Mouse (Mus musculus) liver (tissue): ENCODE data around the gene Endod1.

Experiments used
- DNase-seq: peaks from one replicate; pipeline ENCODE4 v3.0.0-alpha.2; 2020; ENCODE audit warnings: mixed read lengths

Endod1 gene

DNA sequence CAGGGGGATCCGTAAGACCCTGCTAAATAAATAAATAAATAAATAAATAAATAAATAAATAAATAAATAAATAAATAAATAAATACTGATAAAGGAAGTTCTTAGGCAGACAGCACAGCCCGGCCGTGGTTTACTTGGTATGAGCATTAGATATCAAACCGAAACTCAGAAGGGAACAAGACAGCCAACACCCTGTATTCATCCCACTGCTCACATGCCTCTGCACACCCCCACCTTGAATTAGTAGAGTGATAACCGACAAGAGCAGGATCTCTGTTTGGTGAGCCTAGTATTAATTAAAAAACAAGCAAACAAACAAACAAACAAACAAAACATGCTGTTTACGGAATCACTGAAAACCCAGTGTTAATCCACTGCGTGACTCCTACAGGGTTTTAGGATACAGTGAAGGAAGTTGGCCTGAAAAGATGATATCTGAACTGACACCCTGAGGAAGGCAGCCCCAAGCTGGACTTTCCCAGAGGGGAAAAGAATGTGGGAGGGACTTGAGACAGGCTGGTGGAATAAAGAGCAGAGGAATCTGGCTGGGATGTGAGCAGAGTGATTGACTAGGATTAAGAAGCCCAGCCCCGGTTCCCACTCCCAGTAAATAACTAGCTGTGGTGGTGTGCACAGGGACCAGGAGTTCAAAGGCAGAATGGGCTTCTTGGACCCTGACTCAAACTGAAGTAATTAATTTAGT lies at the start of gene Endod1:
Endod1 (minus strand) TSS at position 155 of the 703 bp plus-strand sequence.
- peak; percentile 66 for DNase-seq

DNA sequence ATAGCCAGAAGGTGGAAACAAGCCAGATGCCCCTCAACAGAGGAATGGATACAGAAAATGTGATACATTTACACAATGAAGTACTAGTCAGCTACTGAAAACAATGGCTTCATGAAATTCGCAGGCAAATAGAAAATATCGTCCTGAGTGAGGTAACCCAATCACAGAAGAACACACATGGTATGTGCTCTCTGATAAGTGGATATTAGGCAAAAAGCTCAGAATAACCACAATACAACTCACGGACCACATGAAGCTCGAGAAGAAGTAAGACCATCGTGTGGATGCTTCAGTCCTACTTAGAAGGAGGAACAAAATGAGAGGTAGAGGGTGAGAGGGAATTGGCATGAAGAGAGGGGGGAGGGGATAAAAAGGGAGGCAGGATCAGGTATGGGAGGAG lies 27.8 kb upstream of the Endod1 start:
- DNase-seq, result no peak

DNA sequence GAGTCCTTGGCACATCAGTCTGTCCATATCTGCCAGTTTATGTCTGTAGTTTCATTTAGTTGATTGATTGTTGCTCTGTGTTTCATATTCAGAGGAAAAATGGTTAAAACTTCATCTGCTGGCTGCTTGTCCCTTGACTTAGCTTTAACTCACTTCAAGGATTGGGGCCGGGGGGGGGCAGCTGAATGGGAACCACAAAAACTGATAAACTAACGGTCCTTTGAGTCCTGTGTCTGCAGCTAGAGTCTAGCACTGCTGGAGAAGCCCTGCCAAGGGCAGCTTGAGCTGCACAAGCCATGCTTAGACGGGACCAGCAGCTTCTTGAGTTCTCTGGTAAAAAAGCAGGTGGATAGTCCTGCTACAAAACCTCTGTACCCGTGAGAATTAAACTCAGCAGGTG lies 26.7 kb upstream of the Endod1 start:
- DNase-seq, result peak; percentile 36

DNA sequence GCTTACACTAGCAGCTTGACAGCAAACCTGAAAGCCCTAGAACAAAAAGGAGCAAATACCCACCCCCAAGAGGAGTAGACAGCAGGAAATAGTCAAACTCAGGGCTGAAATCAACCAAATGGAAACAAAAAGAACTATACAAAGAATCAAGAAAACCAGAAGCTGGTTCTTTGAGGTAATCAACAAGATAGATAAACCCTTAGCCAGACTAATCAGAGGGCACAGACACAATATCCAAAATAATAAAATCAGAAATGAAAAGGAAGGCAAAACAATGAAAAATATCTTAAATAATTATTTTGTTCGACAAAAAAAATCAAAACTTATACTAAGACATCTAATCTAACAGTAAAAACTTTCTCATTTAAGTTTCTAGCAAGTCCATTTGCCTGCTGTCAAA lies 24.7 kb upstream of the Endod1 start:
- no peak for DNase-seq

DNA sequence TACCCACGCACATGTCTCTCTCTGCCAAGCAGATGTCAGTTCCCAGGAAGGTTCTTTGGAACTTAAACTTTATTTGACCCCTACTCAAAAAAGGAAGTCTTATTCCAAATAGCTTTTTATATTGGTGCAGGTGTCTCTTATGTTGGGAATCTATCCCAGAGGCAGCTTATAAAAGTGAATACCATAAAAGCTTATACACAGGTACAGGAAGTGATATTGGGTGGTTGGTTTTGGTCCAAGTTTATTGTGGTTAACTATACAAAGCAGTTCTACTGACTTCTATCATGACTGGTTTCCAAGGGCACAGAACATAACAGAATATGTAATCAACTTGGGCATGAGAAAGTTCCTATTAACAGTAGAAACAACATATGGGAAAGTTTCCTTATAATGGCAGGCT lies 20.8 kb upstream of the Endod1 start:
- no peak for DNase-seq

DNA sequence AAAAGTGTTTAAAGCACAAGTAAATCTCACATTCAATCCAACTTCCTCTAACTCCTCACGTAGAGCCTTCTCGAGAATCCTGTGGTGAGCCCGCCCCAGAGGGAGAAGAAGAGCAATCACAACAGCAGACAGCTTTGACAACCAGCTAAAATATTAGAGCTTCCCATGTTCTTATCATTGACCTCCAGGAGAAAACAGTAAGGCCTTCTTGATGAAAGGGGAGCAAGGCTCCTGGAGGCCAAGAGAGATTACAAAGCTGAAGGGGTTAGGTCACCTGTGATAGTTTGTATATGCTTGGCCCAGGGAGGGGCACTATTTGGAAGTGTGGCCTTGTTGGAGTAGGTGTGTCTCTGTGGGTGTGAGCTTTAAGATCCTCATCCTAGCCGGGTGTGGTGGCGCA lies 19.1 kb upstream of the Endod1 start:
- no peak for DNase-seq

GRCm38 (mm10) chr9:14398946-14399345 lies 17.6 kb upstream of the Endod1 start:
- DNase-seq, result no peak

DNA sequence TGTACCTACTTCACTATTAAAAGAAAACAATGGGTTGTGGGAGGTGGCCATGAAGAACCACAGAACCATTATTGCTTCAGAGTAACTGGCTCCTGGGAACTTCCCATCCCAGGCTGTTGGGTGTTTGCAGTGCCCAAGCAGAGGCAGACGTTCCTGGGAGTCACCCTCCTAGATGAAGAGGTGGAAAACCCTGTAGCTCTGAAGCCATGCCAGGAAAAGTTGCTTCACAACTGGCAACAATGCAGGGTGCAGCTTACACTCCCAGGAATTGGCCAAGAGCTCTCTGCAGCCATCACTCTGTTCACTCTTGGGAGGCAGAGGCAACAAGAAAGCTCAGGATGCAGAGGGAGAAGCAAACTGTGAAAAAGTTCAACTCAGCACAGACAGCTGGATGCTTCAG lies 16.8 kb upstream of the Endod1 start:
- no peak for DNase-seq

DNA sequence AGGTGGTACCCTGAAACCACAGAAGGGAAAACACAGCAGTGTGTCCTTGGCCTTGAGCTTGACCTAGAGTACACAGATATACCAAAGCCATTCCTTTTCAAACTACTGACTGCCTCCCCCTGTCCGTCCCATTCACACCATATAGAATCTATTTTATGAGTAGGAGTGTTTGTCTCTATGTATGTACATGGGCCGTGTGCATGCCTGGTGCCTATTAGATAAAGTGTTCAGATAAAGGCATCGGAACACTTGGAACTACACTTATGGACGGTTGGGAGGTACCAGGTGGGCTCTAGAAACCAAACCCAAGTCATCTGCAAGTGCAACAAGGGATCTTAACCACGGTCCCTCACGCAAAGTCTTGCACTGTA lies 16.1 kb upstream of the Endod1 start:
- DNase-seq, result no peak

GRCm38 (mm10) chr9:14396819-14397448 lies 15.6 kb upstream of the Endod1 start:
- no peak for DNase-seq

DNA sequence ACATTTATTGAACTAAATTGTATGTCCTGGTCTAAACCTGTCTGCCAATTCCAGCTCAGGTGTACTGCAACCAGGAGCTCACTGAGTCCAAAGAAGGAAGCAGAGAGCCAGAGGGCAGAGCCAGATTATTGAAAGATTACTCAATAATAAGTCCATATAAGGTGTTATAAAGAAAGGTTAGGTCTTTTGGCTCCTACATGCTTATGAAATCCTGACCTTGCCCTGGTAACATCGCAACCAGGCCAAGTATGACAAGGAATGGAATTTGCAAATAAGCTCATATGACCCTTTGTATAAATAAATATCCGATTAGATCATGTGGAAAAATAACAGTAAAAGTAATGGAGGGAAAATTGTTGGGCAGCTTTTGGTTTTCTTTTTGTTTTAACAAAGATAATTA lies 14.8 kb upstream of the Endod1 start:
- no peak for DNase-seq

DNA sequence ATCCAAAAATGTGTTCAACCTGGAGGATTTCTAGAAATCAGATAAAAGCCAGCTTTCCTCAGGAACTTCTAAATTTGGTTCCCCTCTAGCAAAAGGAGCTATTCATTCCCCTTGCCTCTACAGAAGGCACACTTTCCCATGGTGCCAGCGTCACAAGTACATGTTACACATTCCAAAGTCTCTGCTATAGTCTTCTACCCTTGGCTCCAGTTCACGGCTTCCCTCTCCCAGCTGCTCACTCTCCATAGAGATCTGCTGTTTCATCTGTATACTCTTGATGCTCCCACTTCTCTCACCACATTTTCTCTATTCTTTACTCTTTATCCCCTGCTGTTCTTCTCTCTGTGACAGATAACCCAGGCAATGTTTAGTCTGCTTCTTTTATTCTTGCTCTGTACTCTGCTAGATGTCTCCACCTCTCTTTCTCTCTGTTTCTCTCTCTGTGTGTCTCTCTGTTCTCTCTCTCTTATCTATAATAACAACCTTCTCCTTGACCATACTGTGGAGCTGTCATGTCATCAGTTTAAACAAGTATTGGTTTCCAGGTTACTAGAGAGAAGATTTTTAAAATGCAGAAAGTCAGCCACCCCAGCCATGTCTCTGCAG lies 13.8 kb upstream of the Endod1 start:
- no peak for DNase-seq

DNA sequence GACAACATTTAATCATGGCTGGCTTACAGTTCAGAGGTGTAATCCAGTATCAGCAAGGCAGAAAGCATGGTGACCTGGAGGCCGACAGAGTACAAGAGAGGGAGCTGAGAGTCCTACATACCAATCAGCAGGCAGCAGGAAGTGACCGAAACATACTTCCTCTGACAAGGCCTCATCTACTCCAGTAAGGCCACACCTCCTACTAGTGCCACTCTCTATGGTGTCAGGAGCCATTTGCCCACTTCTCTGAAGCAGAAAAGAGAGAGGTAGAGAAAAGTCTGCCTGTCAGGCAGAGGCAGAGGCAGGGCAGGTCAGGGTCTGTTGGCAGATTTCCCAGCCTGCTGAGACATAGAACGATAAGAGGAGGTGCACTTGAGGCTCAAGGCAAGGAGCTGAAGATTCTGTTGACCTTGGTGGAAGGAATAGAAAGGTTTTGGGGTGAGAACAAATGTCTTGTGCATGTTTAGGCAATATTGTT lies 10.6 kb upstream of the Endod1 start:
- DNase-seq, result no peak

- DNase-seq, result no peak
Observed at GRCm38 (mm10) chr9:14391286-14391685, 10.0 kb upstream of the Endod1 start.

DNA sequence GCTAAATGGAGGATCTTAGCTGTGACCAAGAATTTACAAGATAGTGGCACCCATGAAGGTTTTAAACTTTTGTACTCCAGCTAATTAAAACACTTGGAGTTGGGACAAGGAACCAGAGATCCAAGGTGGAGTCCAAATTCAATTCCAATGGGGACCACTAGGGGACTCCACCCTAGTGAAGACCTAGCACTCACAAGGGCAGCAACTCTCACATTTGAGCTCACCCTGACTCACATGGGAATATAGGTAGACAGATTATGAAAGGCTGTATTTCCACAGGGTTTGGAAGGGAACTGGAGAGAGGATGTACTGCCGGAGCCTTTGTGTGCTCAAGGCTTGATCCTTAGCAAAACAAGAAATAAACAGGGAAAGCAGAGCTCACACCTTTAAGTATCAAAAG lies 9.0 kb upstream of the Endod1 start:
- DNase-seq, result no peak

DNA sequence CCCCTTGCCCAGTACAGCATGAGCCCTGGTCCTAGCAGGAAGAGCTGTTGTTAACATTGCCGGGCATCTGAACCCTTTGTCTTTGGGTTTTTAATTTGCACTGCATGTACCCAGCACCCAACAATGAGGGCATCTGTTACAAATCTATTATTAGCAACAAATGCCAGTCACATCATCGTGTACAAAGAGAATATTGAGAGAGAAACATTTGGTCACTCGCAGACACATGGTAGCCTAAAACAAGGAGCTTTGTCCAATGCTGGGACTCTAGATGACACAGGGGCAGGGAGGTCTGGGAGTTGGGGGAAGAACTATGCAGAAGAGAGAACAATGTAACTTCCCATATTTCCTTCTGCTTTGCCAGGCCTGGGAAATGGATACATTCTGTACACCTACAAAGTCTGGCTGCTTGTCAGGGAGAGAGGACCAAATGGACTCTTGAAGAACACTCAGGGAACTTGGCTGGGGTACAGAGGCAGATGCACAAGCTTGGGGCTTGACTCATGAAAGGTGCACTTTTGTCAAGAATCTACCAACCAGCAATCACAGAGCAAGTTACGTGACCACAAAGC lies 7.8 kb upstream of the Endod1 start:
- DNase-seq, result no peak

- peak; percentile 53 for DNase-seq
Observed at GRCm38 (mm10) chr9:14388001-14388400, 6.7 kb upstream of the Endod1 start.

- DNase-seq, result peak; percentile 71
Observed at GRCm38 (mm10) chr9:14386831-14387230, 5.5 kb upstream of the Endod1 start.

DNA sequence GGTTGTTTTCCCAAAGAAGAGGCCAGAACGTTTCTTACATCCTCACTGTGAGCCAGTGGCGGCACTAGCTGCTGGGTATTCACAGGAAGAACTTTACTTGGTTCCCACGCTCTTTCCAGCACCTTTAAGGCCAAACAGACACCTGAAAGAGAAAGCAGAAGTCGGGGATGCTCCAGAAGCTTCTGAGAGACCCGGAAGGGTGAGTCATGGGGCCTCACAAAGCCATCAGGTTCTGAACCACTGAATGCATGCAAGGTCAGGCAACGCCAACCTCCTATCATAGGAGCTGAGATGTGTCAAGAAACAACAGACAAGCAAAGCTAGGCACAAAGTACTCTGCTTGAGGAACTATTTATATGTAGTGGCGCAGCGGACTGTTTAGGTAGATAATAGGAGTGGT lies 4.4 kb upstream of the Endod1 start:
- DNase-seq, result no peak

DNA sequence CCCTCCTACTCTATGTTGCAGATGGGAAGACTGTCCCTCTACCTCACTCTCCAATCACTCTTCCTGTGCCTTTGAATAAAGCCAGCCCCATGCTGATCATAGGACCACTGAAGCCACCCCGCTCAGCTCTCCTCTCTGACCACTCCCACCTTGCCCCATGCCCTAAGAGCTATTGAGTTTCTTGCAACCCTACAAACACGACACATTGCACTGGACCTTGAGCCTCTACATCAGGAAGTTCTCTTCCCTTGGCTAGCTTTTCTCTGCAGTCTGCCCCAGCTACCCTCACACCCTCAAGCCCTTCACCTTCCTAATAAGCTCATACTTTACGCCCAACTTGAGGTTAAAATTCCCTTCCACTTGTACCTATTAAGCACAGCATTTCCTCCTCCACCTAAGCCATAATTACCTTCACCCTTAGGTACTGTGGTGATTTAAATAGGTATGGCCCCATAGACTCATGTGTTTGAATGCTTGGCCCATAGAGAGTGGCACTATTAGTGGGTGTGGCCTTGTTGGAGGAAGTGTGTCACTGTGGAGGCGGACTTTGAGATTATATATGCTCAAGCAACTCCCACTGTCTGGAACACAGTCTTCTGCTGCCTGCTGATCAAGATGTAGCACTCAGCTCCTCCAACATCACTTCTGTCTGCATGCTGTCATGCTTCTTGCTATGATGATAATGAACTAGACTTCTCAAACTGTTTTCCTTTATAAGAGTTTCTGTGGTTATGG lies 2.0 kb upstream of the Endod1 start:
- no peak for DNase-seq

- DNase-seq, result no peak
Observed at GRCm38 (mm10) chr9:14382256-14382791, 1.0 kb upstream of the Endod1 start.

DNA sequence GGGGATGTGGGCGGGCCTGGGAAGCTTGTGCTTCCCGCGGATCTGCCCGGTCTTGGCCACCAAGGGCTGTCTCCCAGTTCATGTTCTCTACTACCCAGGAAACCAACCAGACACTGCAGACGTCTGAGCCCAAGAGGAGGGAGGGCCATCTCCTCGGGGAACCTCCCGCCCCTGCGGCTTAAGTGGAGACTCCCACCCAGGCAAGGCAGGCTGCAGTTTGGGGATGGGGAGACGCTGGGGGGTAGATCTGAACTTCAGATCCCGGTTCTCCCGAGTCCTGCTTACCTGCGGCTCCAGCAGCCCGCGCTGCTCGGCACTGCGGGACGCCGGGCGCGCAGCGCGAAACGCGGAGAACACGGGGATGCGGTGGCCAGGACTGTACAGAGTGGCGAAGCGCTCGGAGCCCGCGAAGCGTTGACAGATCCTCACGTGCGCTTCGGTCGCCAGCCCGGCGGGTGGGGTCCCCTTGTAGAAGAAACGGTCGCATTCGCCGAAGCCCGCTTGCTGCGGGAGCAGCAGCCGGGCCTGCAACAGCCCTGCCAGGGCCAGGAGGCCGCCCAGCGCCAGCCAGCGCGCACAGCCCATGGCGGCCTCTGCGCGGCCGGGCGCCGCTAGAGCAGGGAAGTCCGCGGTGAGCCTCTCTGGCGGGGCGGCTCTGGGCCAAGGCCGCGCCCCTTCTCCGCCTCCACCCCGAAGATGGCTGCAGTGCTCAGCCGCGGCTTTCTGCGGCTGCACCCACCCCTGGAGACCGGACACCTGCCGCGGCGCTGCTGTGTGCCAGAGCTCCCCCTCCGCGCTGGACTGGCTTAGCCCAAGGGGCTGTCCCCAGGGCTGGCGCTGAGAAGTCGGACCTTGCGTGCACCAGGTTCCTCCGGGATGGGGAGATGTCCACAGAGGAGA lies 671 bp downstream of the Endod1 start:
- DNase-seq, result peak; percentile 92
